Mouse (Mus musculus) forebrain, embryonic 13.5 days (tissue): ENCODE measurements at regions not wholly inside any gene's neighbourhood (a gene's known extent, or its start where the extent isn't known, plus 50 kb on each side); places are given as distances from the start of the nearest gene placed in this dataset.
A peak's percentile ranks its signal among the peaks of the same experiment; 100 is the strongest.

Experiments used
- ATAC-seq: fragments of 200-750 bp; cut with Nextera tagmentation; 2 replicates; pipeline ENCODE4 v1.8.0; 2017
- H3K27ac ChIP-seq: fragments of 300-500 bp; sonication (generic); 2 replicates; pipeline ENCODE4 v1.5.1; 2015; ENCODE audit warnings: inconsistent platforms, mild to moderate bottlenecking, moderate library complexity
- H3K27me3 ChIP-seq: fragments of 300-500 bp; sonication (generic); 2 replicates; pipeline ENCODE4 v1.6.1; 2015; ENCODE audit warnings: mild to moderate bottlenecking, inconsistent platforms
- H3K36me3 ChIP-seq: fragments of 300-500 bp; sonication (generic); 2 replicates; pipeline ENCODE4 v1.6.1; 2015; ENCODE audit warnings: mild to moderate bottlenecking, inconsistent platforms; ENCODE audit not compliant: poor library complexity, severe bottlenecking
- H3K4me1 ChIP-seq: fragments of 300-500 bp; sonication (generic); 2 replicates; pipeline ENCODE4 v1.6.1; 2015; ENCODE audit warnings: inconsistent platforms
- H3K4me2 ChIP-seq: fragments of 300-500 bp; sonication (generic); 2 replicates; pipeline ENCODE4 v1.6.1; 2015; ENCODE audit warnings: inconsistent platforms, mild to moderate bottlenecking, moderate library complexity
- H3K4me3 ChIP-seq: fragments of 300-500 bp; sonication (generic); 2 replicates; pipeline ENCODE4 v1.5.1; 2015; ENCODE audit warnings: mild to moderate bottlenecking, inconsistent platforms
- H3K9ac ChIP-seq: fragments of 300-500 bp; sonication (generic); 2 replicates; pipeline ENCODE4 v1.6.1; 2015; ENCODE audit warnings: mild to moderate bottlenecking, inconsistent platforms
- H3K9me3 ChIP-seq: fragments of 300-500 bp; sonication (generic); replicated peaks from 2 replicates; pipeline ENCODE4 v1.6.1; 2016; ENCODE audit warnings: inconsistent platforms
- WGBS: fragments of 180-500 bp; shearing (Covaris S2); methylation state at CpG from one replicate; pipeline ENCODE4 v1.1.7; 2015; 5-methylcytosine and 5-hydroxymethylcytosine counted together

GRCm38 (mm10) chr5:12937052-12937451 lies 188.2 kb upstream of the Sema3a start:
- no peak overlapping the region for H3K9ac ChIP-seq
- no peak overlapping the region for H3K4me3 ChIP-seq
- H3K9me3 ChIP-seq: no peaks in the 10 kb centered on the region
- H3K4me1 ChIP-seq: no peaks in the 10 kb centered on the region
- no peak for ATAC-seq
- H3K27me3 ChIP-seq: no peaks in the 10 kb centered on the region
- no peak overlapping the region for H3K27ac ChIP-seq
- no peak overlapping the region for H3K4me2 ChIP-seq
- no peaks in the 10 kb centered on the region for H3K36me3 ChIP-seq
- 85% methylated on average over 5 of the region's 5 CpGs for WGBS

- Histone ChIP-seq H3K27ac (no peak overlapping the region), H3K27me3 (no peaks in the 10 kb centered on the region), H3K9me3 (no peaks in the 10 kb centered on the region), H3K4me1 (no peaks in the 10 kb centered on the region), H3K9ac (no peak overlapping the region), H3K36me3 (no peaks in the 10 kb centered on the region), H3K4me3 (no peak overlapping the region), H3K4me2 (no peak overlapping the region)
- ATAC-seq: peak; percentile 88
- 33% methylated on average over 2 of the region's 2 CpGs for WGBS
These were observed 186.9 kb upstream of the Sema3a start for GRCm38 (mm10) chr5:12938162-12938852.

GRCm38 (mm10) chr5:12944554-12944953 lies 180.7 kb upstream of the Sema3a start:
- H3K4me2 ChIP-seq: no peak overlapping the region
- no peak overlapping the region for H3K4me3 ChIP-seq
- 75% methylated on average over 5 of the region's 5 CpGs for WGBS
- no peak for ATAC-seq
- H3K9me3 ChIP-seq: no peaks in the 10 kb centered on the region
- no peaks in the 10 kb centered on the region for H3K4me1 ChIP-seq
- no peaks in the 10 kb centered on the region for H3K27me3 ChIP-seq
- H3K27ac ChIP-seq: no peak overlapping the region
- no peak overlapping the region for H3K9ac ChIP-seq
- no peaks in the 10 kb centered on the region for H3K36me3 ChIP-seq

- no peak for ATAC-seq
These were observed 176.7 kb upstream of the Sema3a start for GRCm38 (mm10) chr5:12948472-12948871.

GRCm38 (mm10) chr5:12970987-12971386 lies 154.2 kb upstream of the Sema3a start:
- WGBS: 50% methylated on average over 5 of the region's 5 CpGs
- no peaks in the 10 kb centered on the region for H3K27me3 ChIP-seq
- H3K4me1 ChIP-seq: no peaks in the 10 kb centered on the region; the same call in 1 of the 2 replicates

More at GRCm38 (mm10) chr5:12948472-12948871, 176.7 kb upstream of the Sema3a start:
- Histone ChIP-seq H3K4me2 (no peak overlapping the region), H3K4me3 (no peak overlapping the region), H3K9me3 (no peaks in the 10 kb centered on the region), H3K27me3 (no peaks in the 10 kb centered on the region), H3K9ac (no peak overlapping the region), H3K27ac (no peak overlapping the region), H3K4me1 (no peaks in the 10 kb centered on the region), H3K36me3 (no peaks in the 10 kb centered on the region)
- 81% methylated on average over 2 of the region's 2 CpGs for WGBS

GRCm38 (mm10) chr5:12973701-12974100 lies 151.5 kb upstream of the Sema3a start:
- Histone ChIP-seq H3K9ac (no peak overlapping the region), H3K4me3 (no peak overlapping the region), H3K36me3 (no peaks in the 10 kb centered on the region), H3K4me2 (no peak overlapping the region), H3K27me3 (no peaks in the 10 kb centered on the region), H3K27ac (no peak overlapping the region), H3K4me1 (no peaks in the 10 kb centered on the region; the same call in 1 of the 2 replicates), H3K9me3 (no peaks in the 10 kb centered on the region)
- 76% methylated on average over 3 of the region's 3 CpGs for WGBS
- ATAC-seq: no peak

More at GRCm38 (mm10) chr5:12970987-12971386, 154.2 kb upstream of the Sema3a start:
- H3K9ac ChIP-seq: no peak overlapping the region
- no peaks in the 10 kb centered on the region for H3K9me3 ChIP-seq
- no peak overlapping the region for H3K27ac ChIP-seq
- H3K36me3 ChIP-seq: no peaks in the 10 kb centered on the region
- no peak overlapping the region for H3K4me3 ChIP-seq
- ATAC-seq: no peak
- H3K4me2 ChIP-seq: no peak overlapping the region

- no peaks in the 10 kb centered on the region; the same call in 1 of the 2 replicates for H3K4me1 ChIP-seq
- 90% methylated on average over 8 of the region's 8 CpGs for WGBS
- no peak overlapping the region for H3K9ac ChIP-seq
- no peak overlapping the region for H3K4me3 ChIP-seq
- no peak overlapping the region for H3K4me2 ChIP-seq
- H3K9me3 ChIP-seq: no peaks in the 10 kb centered on the region
- H3K27ac ChIP-seq: no peak overlapping the region
- H3K27me3 ChIP-seq: no peaks in the 10 kb centered on the region
- no peak for ATAC-seq
- no peaks in the 10 kb centered on the region for H3K36me3 ChIP-seq
These were observed 149.0 kb upstream of the Sema3a start for GRCm38 (mm10) chr5:12976015-12976742.

GRCm38 (mm10) chr5:12977875-12978274 lies 147.3 kb upstream of the Sema3a start:
- ATAC-seq: no peak
- WGBS: 87% methylated on average over 2 of the region's 2 CpGs

GRCm38 (mm10) chr5:12993826-12994225 lies 131.4 kb upstream of the Sema3a start:
- Histone ChIP-seq H3K9me3 (no peaks in the 10 kb centered on the region), H3K27ac (no peak overlapping the region), H3K36me3 (no peaks in the 10 kb centered on the region), H3K4me3 (no peak overlapping the region), H3K27me3 (no peaks in the 10 kb centered on the region), H3K9ac (no peak overlapping the region), H3K4me2 (no peak overlapping the region), H3K4me1 (no peaks in the 10 kb centered on the region)
- no peak for ATAC-seq
- 81% methylated on average over 1 of the region's 1 CpGs for WGBS

More at GRCm38 (mm10) chr5:12977875-12978274, 147.3 kb upstream of the Sema3a start:
- no peak overlapping the region for H3K4me3 ChIP-seq
- H3K9ac ChIP-seq: no peak overlapping the region
- no peak overlapping the region for H3K27ac ChIP-seq
- no peak overlapping the region for H3K4me2 ChIP-seq
- H3K4me1 ChIP-seq: no peaks in the 10 kb centered on the region
- no peaks in the 10 kb centered on the region for H3K9me3 ChIP-seq
- no peaks in the 10 kb centered on the region for H3K27me3 ChIP-seq
- no peaks in the 10 kb centered on the region for H3K36me3 ChIP-seq

GRCm38 (mm10) chr5:12997440-12997839 lies 127.8 kb upstream of the Sema3a start:
- Histone ChIP-seq H3K27ac (no peak overlapping the region), H3K4me1 (no peaks in the 10 kb centered on the region), H3K4me3 (no peak overlapping the region), H3K4me2 (no peak overlapping the region), H3K9me3 (no peaks in the 10 kb centered on the region), H3K27me3 (no peaks in the 10 kb centered on the region), H3K36me3 (no peaks in the 10 kb centered on the region), H3K9ac (no peak overlapping the region)
- WGBS: 83% methylated on average over 6 of the region's 6 CpGs
- ATAC-seq: no peak

- H3K4me3 ChIP-seq: no peak overlapping the region
- WGBS: 70% methylated on average over 6 of the region's 6 CpGs
- no peaks in the 10 kb centered on the region for H3K9me3 ChIP-seq
- no peak overlapping the region for H3K27ac ChIP-seq
- no peak for ATAC-seq
- H3K4me1 ChIP-seq: no peaks in the 10 kb centered on the region
- no peak overlapping the region for H3K4me2 ChIP-seq
- no peak overlapping the region for H3K9ac ChIP-seq
- H3K27me3 ChIP-seq: no peaks in the 10 kb centered on the region
- no peaks in the 10 kb centered on the region for H3K36me3 ChIP-seq
These were observed 118.1 kb upstream of the Sema3a start for GRCm38 (mm10) chr5:13007132-13007531.

- H3K9me3 ChIP-seq: no peaks in the 10 kb centered on the region
- no peak overlapping the region for H3K4me2 ChIP-seq
- 72% methylated on average over 3 of the region's 3 CpGs for WGBS
- H3K36me3 ChIP-seq: no peaks in the 10 kb centered on the region
- H3K27me3 ChIP-seq: no peaks in the 10 kb centered on the region
- no peak overlapping the region for H3K9ac ChIP-seq
- H3K4me3 ChIP-seq: no peak overlapping the region
- ATAC-seq: peak; percentile 21; the same call in 1 of the 2 replicates
- H3K4me1 ChIP-seq: no peaks in the 10 kb centered on the region
- H3K27ac ChIP-seq: no peak overlapping the region
These were observed 102.9 kb upstream of the Sema3a start for GRCm38 (mm10) chr5:13022270-13022669.
